Mouse (Mus musculus) forebrain, embryonic 10.5 days (tissue): ENCODE measurements at regions not wholly inside any gene's neighbourhood (a gene's known extent, or its start where the extent isn't known, plus 50 kb on each side); places are given as distances from the start of the nearest gene placed in this dataset.

ENCODE experiments used
- DNase-seq: peaks from one replicate; pipeline ENCODE4 v3.0.0-alpha.2; 2017; ENCODE audit warnings: low spot score; ENCODE audit errors: extremely low spot score
- H3K27ac ChIP-seq: fragments of 300-500 bp; sonication (generic); 2 replicates; pipeline ENCODE4 v1.5.1; 2016; ENCODE audit warnings: mild to moderate bottlenecking
- H3K27me3 ChIP-seq: fragments of 300-500 bp; sonication (generic); 2 replicates; pipeline ENCODE4 v1.6.1; 2016; ENCODE audit warnings: mild to moderate bottlenecking; ENCODE audit not compliant: poor library complexity, severe bottlenecking
- H3K36me3 ChIP-seq: fragments of 300-500 bp; sonication (generic); replicated peaks from 2 replicates; pipeline ENCODE4 v1.6.1; 2016; ENCODE audit warnings: mild to moderate bottlenecking, moderate library complexity
- H3K4me1 ChIP-seq: fragments of 300-500 bp; sonication (generic); 2 replicates; pipeline ENCODE4 v1.6.1; 2016
- H3K4me3 ChIP-seq: fragments of 300-500 bp; sonication (generic); 2 replicates; pipeline ENCODE4 v1.5.1; 2016; ENCODE audit warnings: mild to moderate bottlenecking, moderate library complexity
- H3K9me3 ChIP-seq: fragments of 300-500 bp; sonication (generic); 2 replicates; pipeline ENCODE4 v1.6.1; 2016; ENCODE audit warnings: mild to moderate bottlenecking, moderate library complexity
- WGBS: fragments of 180-500 bp; shearing (Covaris S2); methylation state at CpG from one replicate; pipeline ENCODE4 v1.1.7; 2016; 5-methylcytosine and 5-hydroxymethylcytosine counted together

DNA sequence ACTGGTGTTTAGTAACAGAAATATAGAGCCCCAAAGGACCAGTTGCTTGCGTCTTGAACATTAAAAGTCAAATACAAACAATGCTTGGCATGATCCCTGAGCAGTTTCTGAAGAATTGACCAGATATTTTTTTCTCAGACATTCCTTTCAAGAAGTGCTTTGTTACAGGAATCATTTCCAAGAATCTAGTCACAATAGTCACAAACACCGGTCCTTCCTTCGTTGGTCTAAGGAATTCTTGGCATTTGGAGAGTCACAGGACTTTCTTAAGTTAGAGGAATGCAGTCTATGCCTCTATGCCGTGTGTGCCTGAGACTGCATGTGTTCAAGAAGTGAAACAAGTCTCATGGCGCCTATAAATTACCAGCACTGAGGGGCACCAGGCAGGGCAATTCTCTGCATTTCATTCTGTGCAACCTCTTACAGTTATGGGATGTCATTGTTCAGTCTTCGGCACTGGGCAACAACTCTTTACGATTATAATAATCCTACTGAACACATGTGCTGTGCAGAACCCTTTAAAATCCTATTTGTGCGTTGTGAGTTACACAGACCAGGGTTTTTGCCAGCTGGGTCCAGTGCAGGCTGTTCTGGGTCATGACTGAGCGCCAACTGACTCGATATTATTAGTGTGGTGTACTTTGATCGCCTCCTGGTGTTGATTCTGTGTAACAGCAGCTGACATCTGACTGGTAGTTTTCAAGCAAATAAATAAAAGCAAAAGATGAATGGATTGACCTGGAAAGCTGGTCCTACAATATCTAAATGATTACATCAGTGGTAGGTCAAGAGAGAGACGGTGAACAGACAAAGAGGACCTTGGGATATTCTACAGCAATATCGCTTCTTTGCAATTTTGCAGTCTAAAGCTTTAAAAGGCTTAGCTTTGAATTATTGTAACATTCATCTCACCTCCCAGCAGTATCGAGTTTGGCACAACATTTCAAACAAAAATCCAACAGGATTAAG, 398.6 kb upstream of the Ddi1 start:
- DNase-seq, result peak; percentile 36
- Histone ChIP-seq H3K27ac (no peak overlapping the region), H3K27me3 (no peaks in the 10 kb centered on the region), H3K36me3 (no peaks in the 10 kb centered on the region), H3K9me3 (no peaks in the 10 kb centered on the region), H3K4me3 (no peak overlapping the region), H3K4me1 (no peaks in the 10 kb centered on the region)
- 58% methylated on average over 14 of the region's 14 CpGs for WGBS

DNA sequence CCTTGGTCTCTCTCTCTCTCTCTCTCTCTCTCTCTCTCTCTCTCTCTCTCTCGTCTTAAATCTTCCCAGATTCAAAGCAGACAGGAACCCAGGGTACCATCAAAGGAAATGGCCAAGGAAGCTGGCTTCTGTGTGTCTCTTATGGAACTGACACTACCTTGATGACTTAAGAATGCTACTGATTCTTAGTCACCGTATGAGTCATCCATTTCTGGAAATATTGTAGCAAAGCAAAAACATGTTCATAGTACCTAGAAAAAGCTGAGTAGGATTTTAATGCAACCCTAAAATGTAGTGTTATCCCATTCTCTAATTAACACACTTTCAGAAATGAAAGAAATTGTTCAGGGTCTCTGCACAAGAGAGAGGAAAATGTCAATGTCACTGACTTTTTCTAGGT, 396.0 kb upstream of the Ddi1 start:
- no peak for DNase-seq
- Histone ChIP-seq H3K4me3 (no peak overlapping the region), H3K27ac (no peak overlapping the region), H3K36me3 (no peaks in the 10 kb centered on the region), H3K27me3 (no peaks in the 10 kb centered on the region), H3K4me1 (no peaks in the 10 kb centered on the region), H3K9me3 (no peaks in the 10 kb centered on the region)
- 94% methylated on average over 2 of the region's 2 CpGs for WGBS

DNA sequence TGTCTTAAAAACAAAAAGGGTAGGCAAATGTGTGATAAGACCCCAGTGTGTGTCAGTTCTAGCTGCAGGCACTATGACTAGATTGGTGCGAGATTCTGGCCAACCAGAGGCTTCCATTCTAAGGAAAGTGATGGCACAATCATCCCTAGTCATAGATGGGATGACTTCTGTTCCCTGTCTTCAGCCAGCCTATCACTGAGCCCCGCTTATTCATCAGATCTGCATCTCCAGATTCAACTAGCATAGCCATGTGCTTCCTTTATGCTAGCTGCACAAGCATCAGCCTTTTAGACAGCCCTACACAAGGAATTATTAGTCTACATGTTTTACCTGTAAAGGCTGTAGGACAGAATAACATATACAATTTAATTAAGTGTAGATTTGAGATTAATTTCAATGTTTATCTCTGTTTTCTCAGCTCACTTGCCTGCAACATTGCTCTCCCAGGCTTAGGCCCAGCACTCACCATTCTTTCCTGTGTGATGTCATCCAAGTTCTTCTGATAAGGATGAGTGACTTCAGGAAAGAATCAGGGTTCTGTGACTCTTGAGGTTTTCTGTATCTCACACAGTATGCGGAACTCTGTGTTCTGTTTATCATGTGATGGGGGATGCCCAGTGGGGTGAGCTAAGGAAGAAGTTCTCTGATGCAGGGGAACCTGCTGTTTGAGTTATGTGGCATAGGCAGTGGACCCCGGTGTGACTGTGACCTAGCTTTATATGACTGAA, 382.8 kb upstream of the Ddi1 start:
- no peak for DNase-seq
- WGBS, result 88% methylated on average over 4 of the region's 4 CpGs
- H3K4me1 ChIP-seq, result no peaks in the 10 kb centered on the region
- no peaks in the 10 kb centered on the region for H3K27me3 ChIP-seq
- no peak overlapping the region for H3K4me3 ChIP-seq
- no peak overlapping the region for H3K27ac ChIP-seq
- H3K36me3 ChIP-seq, result no peaks in the 10 kb centered on the region
- no peaks in the 10 kb centered on the region for H3K9me3 ChIP-seq

DNA sequence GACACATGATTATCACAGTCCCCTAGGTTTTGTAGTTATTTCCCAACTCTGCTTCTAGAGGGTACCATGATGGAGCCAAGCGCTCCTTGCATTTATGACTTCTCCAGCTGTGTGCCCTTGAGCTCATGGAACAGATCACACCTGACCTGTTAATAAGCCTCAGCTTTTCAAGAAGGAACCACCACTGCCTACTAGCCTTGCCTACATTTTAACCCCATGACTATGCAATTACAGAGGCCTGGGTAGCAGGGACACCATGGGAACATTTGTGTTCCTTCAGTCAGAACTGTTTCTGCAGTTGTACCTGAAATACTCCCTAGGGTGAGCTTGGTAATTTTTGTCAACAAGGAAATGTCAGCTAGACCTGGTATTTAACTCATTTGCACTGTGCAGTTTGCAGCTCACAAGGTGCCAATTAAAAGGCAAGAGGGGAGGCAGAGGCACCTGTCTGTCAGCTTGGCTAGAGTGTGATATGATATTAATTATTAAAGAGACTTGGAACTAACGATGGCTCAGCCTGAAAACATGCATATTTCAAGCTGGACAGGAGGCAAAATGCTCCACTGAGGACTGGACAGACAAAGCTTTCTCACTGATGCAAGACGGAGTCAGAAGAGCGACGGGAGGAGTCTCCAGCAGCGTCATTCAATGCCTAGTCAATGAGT, 382.1 kb upstream of the Ddi1 start:
- H3K4me3 ChIP-seq, result no peak overlapping the region
- no peak overlapping the region for H3K27ac ChIP-seq
- no peaks in the 10 kb centered on the region for H3K27me3 ChIP-seq
- no peak for DNase-seq
- H3K9me3 ChIP-seq, result no peaks in the 10 kb centered on the region
- no peaks in the 10 kb centered on the region for H3K4me1 ChIP-seq
- 93% methylated on average over 6 of the region's 6 CpGs for WGBS
- H3K36me3 ChIP-seq, result no peaks in the 10 kb centered on the region

DNA sequence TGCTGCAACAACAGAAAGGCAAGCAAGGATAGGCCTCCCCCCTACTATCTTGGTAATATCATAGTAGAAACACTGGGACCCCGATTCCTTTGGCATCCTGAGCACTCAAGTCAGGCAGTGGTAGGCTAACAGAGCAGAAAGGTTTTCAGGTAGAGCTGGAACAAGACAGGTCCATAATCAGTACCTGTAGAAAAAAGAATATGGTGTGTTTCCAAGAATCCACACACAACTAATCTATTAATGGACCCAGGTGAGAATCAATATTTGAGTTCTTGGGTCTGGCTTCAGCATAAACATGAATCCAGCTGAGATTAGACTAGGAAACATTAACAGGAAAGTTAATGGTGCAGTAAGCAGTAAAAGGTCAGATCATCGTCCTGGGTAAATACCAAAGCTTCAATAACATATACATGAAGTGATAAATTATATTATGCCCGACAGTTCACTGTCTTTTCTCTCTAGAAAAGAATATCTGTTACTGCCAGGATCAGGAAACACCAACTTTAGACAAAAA, 376.2 kb upstream of the Ddi1 start:
- H3K9me3 ChIP-seq, result no peaks in the 10 kb centered on the region
- H3K4me1 ChIP-seq, result no peaks in the 10 kb centered on the region
- WGBS, result 90% methylated on average over 3 of the region's 3 CpGs
- DNase-seq, result no peak
- H3K4me3 ChIP-seq, result no peak overlapping the region
- no peak overlapping the region for H3K27ac ChIP-seq
- H3K36me3 ChIP-seq, result no peaks in the 10 kb centered on the region
- no peaks in the 10 kb centered on the region for H3K27me3 ChIP-seq

DNA sequence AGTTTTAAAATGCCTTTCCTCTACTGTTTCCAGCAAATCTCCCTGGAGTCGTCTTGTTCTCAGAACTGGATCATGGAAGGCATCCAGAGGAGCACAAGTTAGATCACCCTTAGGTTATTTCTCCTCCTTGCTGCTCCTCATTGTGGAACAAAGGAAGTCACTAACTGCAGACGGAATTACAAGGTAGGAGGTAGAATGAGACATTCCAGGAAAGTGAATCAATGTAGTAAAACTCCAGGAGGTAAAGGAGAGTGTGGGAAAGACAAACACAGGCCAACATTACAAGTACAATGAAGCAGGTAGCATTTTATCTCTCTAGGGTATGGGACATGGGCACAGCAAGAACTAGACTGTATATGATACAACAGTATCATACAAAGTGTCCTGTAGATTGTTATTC, 375.7 kb upstream of the Ddi1 start:
- no peak for DNase-seq
- Histone ChIP-seq H3K4me3 (no peak overlapping the region), H3K9me3 (no peaks in the 10 kb centered on the region), H3K36me3 (no peaks in the 10 kb centered on the region), H3K27ac (no peak overlapping the region), H3K4me1 (no peaks in the 10 kb centered on the region), H3K27me3 (no peaks in the 10 kb centered on the region)
- WGBS, result 72% methylated on average over 2 of the region's 2 CpGs

DNA sequence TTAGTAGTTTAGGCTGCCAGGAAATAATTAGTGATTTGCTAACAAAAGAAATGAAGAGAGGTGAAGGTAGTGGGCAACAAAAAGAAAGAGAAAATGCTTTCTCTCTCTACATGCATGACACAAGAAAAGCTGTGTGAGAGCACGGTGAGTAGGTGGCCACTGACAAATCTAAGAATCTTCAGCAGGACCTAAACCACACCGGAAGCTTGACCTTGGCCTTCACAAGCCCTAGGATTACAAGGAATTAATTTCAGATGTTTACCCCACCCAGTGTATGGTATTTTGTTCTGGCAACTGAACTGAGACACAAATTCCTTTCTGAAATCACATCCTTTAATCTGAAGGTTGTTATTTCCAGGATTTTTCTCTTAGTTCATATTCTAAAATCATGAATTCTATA, 347.5 kb upstream of the Ddi1 start:
- H3K9me3 ChIP-seq, result no peaks in the 10 kb centered on the region
- no peaks in the 10 kb centered on the region for H3K27me3 ChIP-seq
- H3K4me3 ChIP-seq, result no peak overlapping the region
- WGBS, result 90% methylated on average over 2 of the region's 2 CpGs
- no peaks in the 10 kb centered on the region for H3K4me1 ChIP-seq
- H3K36me3 ChIP-seq, result no peaks in the 10 kb centered on the region
- DNase-seq, result no peak
- H3K27ac ChIP-seq, result no peak overlapping the region

DNA sequence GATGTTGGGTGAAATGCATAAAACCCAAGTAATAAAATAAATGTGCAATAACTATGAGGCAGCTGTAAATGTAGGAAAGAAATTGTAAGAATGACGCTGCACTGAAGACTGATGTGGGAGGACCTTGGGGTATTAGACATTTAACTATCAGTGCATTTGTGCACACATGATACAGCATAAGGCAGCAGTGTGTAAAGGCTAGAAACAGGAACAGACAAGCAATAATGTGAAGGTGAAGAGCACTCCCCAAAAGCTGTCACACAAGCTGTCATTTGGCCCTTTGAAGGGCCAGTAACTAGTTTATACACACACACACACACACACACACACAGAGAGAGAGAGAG, 339.6 kb upstream of the Ddi1 start:
- Histone ChIP-seq H3K9me3 (no peaks in the 10 kb centered on the region), H3K27ac (no peak overlapping the region), H3K36me3 (no peaks in the 10 kb centered on the region), H3K4me3 (no peak overlapping the region), H3K4me1 (no peaks in the 10 kb centered on the region), H3K27me3 (no peaks in the 10 kb centered on the region)
- no peak for DNase-seq
- 88% methylated on average over 1 of the region's 1 CpGs for WGBS

DNA sequence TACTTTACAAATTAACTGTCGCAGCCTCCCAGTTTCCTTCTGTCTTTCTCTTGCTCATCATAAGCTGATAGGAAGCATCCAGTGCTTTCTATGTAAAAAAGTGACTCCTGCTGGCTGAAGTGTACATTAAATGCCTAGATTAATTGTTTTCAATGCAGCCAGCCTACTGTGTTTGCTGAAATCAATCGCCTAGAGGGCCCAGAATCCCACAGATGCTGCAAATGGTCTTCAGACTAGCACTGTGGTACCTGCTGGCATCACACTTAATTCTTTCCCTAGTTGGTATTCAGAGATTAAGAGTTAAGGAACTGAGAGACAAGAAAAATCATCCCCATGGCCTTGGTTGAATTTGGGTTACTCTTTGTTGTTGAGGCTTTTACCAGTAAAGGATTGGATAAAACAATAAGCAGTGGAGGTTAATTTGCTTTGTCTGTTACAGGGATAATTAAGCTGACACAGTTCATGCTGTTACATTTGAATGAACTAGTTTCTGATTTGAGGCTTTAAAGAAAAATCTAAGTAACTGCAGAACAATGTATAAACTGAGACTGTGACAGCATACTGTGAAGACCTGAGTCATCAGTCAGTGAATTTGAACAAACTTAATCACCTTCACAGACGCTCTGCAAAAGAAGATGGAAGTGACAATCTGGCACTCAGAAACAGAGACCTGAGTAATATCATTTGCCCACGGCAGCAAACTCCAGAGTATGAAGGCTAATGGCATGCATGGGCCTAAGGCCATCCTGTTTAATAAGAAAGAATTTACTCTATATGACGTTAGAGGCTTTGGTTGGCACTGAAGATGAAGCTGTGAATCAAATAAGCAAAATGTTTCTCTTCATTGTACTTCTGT, 339.0 kb upstream of the Ddi1 start:
- DNase-seq, result no peak
- Histone ChIP-seq H3K4me3 (no peak overlapping the region), H3K36me3 (no peaks in the 10 kb centered on the region), H3K4me1 (no peaks in the 10 kb centered on the region), H3K27ac (no peak overlapping the region), H3K9me3 (no peaks in the 10 kb centered on the region), H3K27me3 (no peaks in the 10 kb centered on the region)
- WGBS, result 50% methylated on average over 5 of the region's 5 CpGs
